Mouse (Mus musculus) left cerebral cortex, postnatal 14 days (tissue): ENCODE data around the gene Keap1. TPM values are rescaled to one million over a fixed set of nuclear protein-coding genes. Genes with fewer than 3 reads are reported as not detected.

ENCODE experiments used
- DNase-seq, 2 experiments: peaks; one replicate each; pipeline ENCODE4 v3.0.0; 2021 to 2022; ENCODE audit warnings: low spot score in 2 of 2, mixed read lengths in 1 of 2
- intact Hi-C: fragments of 180-260 bp; cut with DNase I; formaldehyde crosslinking; loops from one replicate; pipeline ENCODE4 v1.15.1; 2025
- total RNA-seq, 2 experiments: library from RNA; stranded (reverse); gene quantifications; 2 replicates each; pipeline ENCODE4 v1.2.3; 2021

Keap1 gene
- total RNA-seq, 2 experiments from 2014 or later = 47.2 to 50.5 TPM

- intact Hi-C loops = no loop called here
- no peak for DNase-seq
These were observed 58.3 kb downstream of the Keap1 start for GRCm38 (mm10) chr9:21180841-21181240.

- intact Hi-C loops = no loop called here
- DNase-seq = no peak
These were observed 58.8 kb downstream of the Keap1 start for GRCm38 (mm10) chr9:21180402-21180801.

Other genes starting within 250 kb of the Keap1 start
- 10 to 100 TPM; 58.7 to 62.9 TPM for gene Mrpl4, start 236.6 kb downstream of the Keap1 start, total RNA-seq
- 1 to 10 TPM; 3.0 to 3.6 TPM for gene Icam1, start 223.4 kb downstream of the Keap1 start, total RNA-seq
- gene Icam4, start 210.0 kb downstream of the Keap1 start, total RNA-seq = under 1 TPM in 1 of 2 experiments, not detected in 1; 0.86 TPM
- 100 to 1,000 TPM; 294 to 307 TPM for gene Icam5, start 207.3 kb downstream of the Keap1 start, total RNA-seq
- 1 to 10 TPM in 1 of 2 experiments, not detected in 1; 1.8 TPM for gene Zglp1, start 172.3 kb downstream of the Keap1 start, total RNA-seq
- under 1 TPM; 0.72 to 0.90 TPM for gene Gm49373, start 166.3 kb downstream of the Keap1 start, total RNA-seq
- gene Fdx1l, start 165.7 kb downstream of the Keap1 start, total RNA-seq = 10 to 100 TPM; 54.8 to 55.0 TPM
- gene Gm38431, start 147.4 kb downstream of the Keap1 start, total RNA-seq = 1 to 10 TPM; 1.8 to 2.6 TPM
- gene Raver1, start 147.4 kb downstream of the Keap1 start, total RNA-seq = 10 to 100 TPM; 30.0 to 30.9 TPM
- gene Tyk2, start 108.1 kb downstream of the Keap1 start, total RNA-seq = 10 to 100 TPM; 11.7 to 12.0 TPM
- 100 to 1,000 TPM; 128 to 131 TPM for gene Cdc37, start 89.4 kb downstream of the Keap1 start, total RNA-seq
- 10 to 100 TPM; 76.2 to 79.6 TPM for gene Pde4a, start 73.6 kb downstream of the Keap1 start, total RNA-seq
- gene S1pr5, start 9.1 kb upstream of the Keap1 start, total RNA-seq = 1 to 10 TPM; 3.4 to 5.2 TPM
- gene Atg4d, start 25.9 kb upstream of the Keap1 start, total RNA-seq = 10 to 100 TPM; 35.3 to 37.5 TPM
- 10 to 100 TPM; 31.9 to 32.3 TPM for gene Kri1, start 48.6 kb upstream of the Keap1 start, total RNA-seq
- 10 to 100 TPM; 57.5 to 62.9 TPM for gene Cdkn2d, start 52.0 kb upstream of the Keap1 start, total RNA-seq
- gene Ap1m2, start 73.0 kb upstream of the Keap1 start, total RNA-seq = 1 to 10 TPM in 1 of 2 experiments, under 1 TPM in 1; 0.13 to 2.3 TPM
- 10 to 100 TPM; 56.2 to 56.5 TPM for gene Slc44a2, start 81.3 kb upstream of the Keap1 start, total RNA-seq
- 10 to 100 TPM; 69.8 to 78.8 TPM for gene Ilf3, start 128.5 kb upstream of the Keap1 start, total RNA-seq
- gene Qtrt1, start 172.5 kb upstream of the Keap1 start, total RNA-seq = 10 to 100 TPM; 24.3 to 26.2 TPM
- 10 to 100 TPM; 55.8 to 65.8 TPM for gene Dnm2, start 185.5 kb upstream of the Keap1 start, total RNA-seq